Mouse (Mus musculus) adrenal gland, postnatal 4 days (tissue): ENCODE data around the gene Fst. TPM values are rescaled to one million over a fixed set of nuclear protein-coding genes. Genes with fewer than 3 reads are reported as not detected.

Experiments
- DNase-seq, 2 experiments: peaks; one replicate each; pipeline ENCODE4 v3.0.0; 2021 to 2022; ENCODE audit warnings: low spot score in 2 of 2, mixed read lengths in 2 of 2
- long read RNA-seq, 2 experiments: library from polyadenylated mRNA; stranded (forward); transcript quantifications; one replicate each; pipeline ENCODE4 v2.0.0; 2021
- total RNA-seq, 2 experiments: library from RNA; stranded (reverse); gene quantifications; 2 replicates each; pipeline ENCODE4 v1.2.3; 2021

Fst gene
- total RNA-seq, result 10 to 100 TPM; 17.6 to 23.0 TPM
- long read RNA-seq, experiment 1, partial matches to known transcripts, result 1 of 12 reads
- long read RNA-seq, experiment 1, other reads (novel, unspliced or antisense), result 5 of 12 reads
- long read RNA-seq, experiment 2, transcript Fst-205 (6 exons, 1,113 nt), result minor isoform, 10 of 55 reads
- long read RNA-seq, experiment 2, transcript Fst-201 (6 exons, 1,851 nt), result major isoform, 31 of 55 reads
- long read RNA-seq, experiment 2, transcript Fst-202 (6 exons, 2,833 nt), result minor isoform, 5 of 55 reads
- long read RNA-seq, experiment 2, partial matches to known transcripts, result 2 of 55 reads
- long read RNA-seq, experiment 2, other reads (novel, unspliced or antisense), result 7 of 55 reads

GRCm38 (mm10) chr13:114458886-114459700 is at the start of gene Fst:
Gene Fst (minus strand): TSS chr13:114458951.
- peak in 1 of 2 experiments; percentile 5 for DNase-seq

GRCm38 (mm10) chr13:114493826-114494225 is 35.1 kb upstream of the Fst start:
- DNase-seq, result no peak

GRCm38 (mm10) chr13:114488178-114488577 is 29.4 kb upstream of the Fst start:
- DNase-seq, result no peak

- no peak for DNase-seq
Measured at GRCm38 (mm10) chr13:114478329-114478728, 19.6 kb upstream of the Fst start.

- no peak for DNase-seq
Measured at GRCm38 (mm10) chr13:114469945-114470344, 11.2 kb upstream of the Fst start.

- DNase-seq, result no peak
Measured at GRCm38 (mm10) chr13:114466269-114466919, 7.6 kb upstream of the Fst start.

- DNase-seq, result no peak
Measured at GRCm38 (mm10) chr13:114465387-114465786, 6.6 kb upstream of the Fst start.

- no peak for DNase-seq
Measured at GRCm38 (mm10) chr13:114464824-114465223, 6.1 kb upstream of the Fst start.

GRCm38 (mm10) chr13:114462548-114463408 is 4.0 kb upstream of the Fst start:
- no peak for DNase-seq

GRCm38 (mm10) chr13:114460306-114460892 is 1.6 kb upstream of the Fst start:
- peak in 1 of 2 experiments; percentile 7 for DNase-seq

GRCm38 (mm10) chr13:114459701-114460160 is 980 bp upstream of the Fst start:
- DNase-seq, result no peak

GRCm38 (mm10) chr13:114458291-114458885 is 363 bp downstream of the Fst start:
- peak in 1 of 2 experiments; percentile 10 for DNase-seq

GRCm38 (mm10) chr13:114457567-114458120 is 1.1 kb downstream of the Fst start:
- DNase-seq, result no peak

- peak in 1 of 2 experiments; percentile 7 for DNase-seq
Measured at GRCm38 (mm10) chr13:114456766-114457566, 1.8 kb downstream of the Fst start.

GRCm38 (mm10) chr13:114456224-114456623 is 2.5 kb downstream of the Fst start:
- peak in 1 of 2 experiments; percentile 18 for DNase-seq

- DNase-seq, result no peak
Measured at GRCm38 (mm10) chr13:114455788-114456187, 3.0 kb downstream of the Fst start.

GRCm38 (mm10) chr13:114447213-114447612 is 11.5 kb downstream of the Fst start:
- no peak for DNase-seq

GRCm38 (mm10) chr13:114432491-114432890 is 26.3 kb downstream of the Fst start:
- no peak for DNase-seq

GRCm38 (mm10) chr13:114425230-114425629 is 33.5 kb downstream of the Fst start:
- DNase-seq, result no peak
